Mouse (Mus musculus) hindbrain, embryonic 11.5 days (tissue): ENCODE results near the gene Prkag2. TPM values are rescaled to one million over a fixed set of nuclear protein-coding genes. Genes with fewer than 3 reads are reported as not detected.
A peak's percentile ranks its signal among the peaks of the same experiment; 100 is the strongest.

Source experiments
- ATAC-seq: fragments of 200-750 bp; cut with Nextera tagmentation; 2 replicates; pipeline ENCODE4 v1.8.0; 2017; ENCODE audit warnings: mild to moderate bottlenecking, moderate TSS enrichment, moderate library complexity; ENCODE audit not compliant: low FRiP score
- DNase-seq: peaks from one replicate; pipeline ENCODE4 v3.0.0-alpha.2; 2015; ENCODE audit warnings: low spot score
- H3K27ac ChIP-seq: fragments of 300-500 bp; sonication (generic); 2 replicates; pipeline ENCODE4 v1.5.1; 2014; ENCODE audit warnings: mild to moderate bottlenecking, low read depth, low read length
- H3K27me3 ChIP-seq: fragments of 300-500 bp; sonication (generic); 2 replicates; pipeline ENCODE4 v1.6.1; 2014; ENCODE audit warnings: mild to moderate bottlenecking, low read length, moderate library complexity, mixed read lengths; ENCODE audit not compliant: control insufficient read depth, insufficient read depth
- H3K36me3 ChIP-seq: fragments of 300-500 bp; sonication (generic); 2 replicates; pipeline ENCODE4 v1.6.1; 2014; ENCODE audit warnings: mild to moderate bottlenecking, low read length, moderate library complexity, mixed read lengths; ENCODE audit not compliant: control insufficient read depth, insufficient read depth
- H3K4me1 ChIP-seq: fragments of 300-500 bp; sonication (generic); replicated peaks from 2 replicates; pipeline ENCODE4 v1.6.1; 2014; ENCODE audit warnings: low read length, mixed read lengths; ENCODE audit not compliant: control insufficient read depth, insufficient read depth
- H3K4me2 ChIP-seq: fragments of 300-500 bp; sonication (generic); replicated peaks from 2 replicates; pipeline ENCODE4 v1.6.1; 2014; ENCODE audit warnings: mild to moderate bottlenecking, low read depth, low read length
- H3K4me3 ChIP-seq: fragments of 300-500 bp; sonication (generic); 2 replicates; pipeline ENCODE4 v1.5.1; 2014; ENCODE audit warnings: low read depth, low read length
- H3K9ac ChIP-seq: fragments of 300-500 bp; sonication (generic); 2 replicates; pipeline ENCODE4 v1.6.1; 2014; ENCODE audit warnings: low read depth, low read length
- H3K9me3 ChIP-seq: fragments of 300-500 bp; sonication (generic); 2 replicates; pipeline ENCODE4 v1.6.1; 2016; ENCODE audit warnings: low read length; ENCODE audit not compliant: control insufficient read depth
- WGBS: fragments of 180-500 bp; shearing (Covaris S2); extraction: QIAGEN DNeasy Blood & Tissue Kit; methylation state at CpG from one replicate; pipeline ENCODE4 v1.1.7; 2014; 5-methylcytosine and 5-hydroxymethylcytosine counted together
- polyA plus RNA-seq: library from polyadenylated mRNA; unstranded; fragments of >200 nt; fragmentation: Nextera tagmentation; extraction: Ambion mirVana; gene quantifications from 2 replicates; pipeline ENCODE4 v1.2.1, GENCODE M21; 2014

Gene Prkag2
- 56.7 and 57.3 TPM in 2 replicates for polyA plus RNA-seq

DNA sequence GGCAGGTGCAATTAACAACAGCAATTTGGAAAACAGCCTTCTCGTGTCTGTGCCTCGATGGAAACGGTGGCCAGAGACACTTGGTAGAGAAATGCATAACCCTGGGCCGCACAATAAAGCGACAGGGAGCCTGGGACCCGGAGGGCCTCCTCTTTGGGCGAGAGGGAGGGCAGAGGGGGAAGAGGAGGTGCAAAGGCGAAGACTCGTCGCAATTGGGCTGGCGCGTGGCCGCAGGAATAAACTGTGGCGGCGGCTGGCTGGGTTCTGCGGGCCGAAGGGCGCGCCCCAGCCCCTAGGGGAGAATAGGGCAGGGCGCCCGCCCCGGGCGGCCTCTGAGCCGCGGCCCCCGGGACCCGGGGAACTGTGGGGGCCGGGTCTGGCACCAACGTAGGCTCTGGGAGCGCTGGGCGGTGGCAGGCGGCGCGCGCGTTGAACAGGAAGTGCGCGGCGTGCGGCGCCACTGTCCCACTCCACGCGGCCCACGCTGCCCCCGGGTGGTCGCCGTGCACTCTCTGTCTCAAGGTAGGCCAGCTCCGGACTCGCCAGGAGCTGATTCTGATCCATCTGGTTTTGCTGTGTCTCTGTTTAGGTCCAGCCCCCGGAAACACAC, at the start of gene Prkag2:
Gene Prkag2, minus strand, starts transcription at position 127 of the 610 bp plus-strand sequence.
- no peaks in the 10 kb centered on the region for H3K36me3 ChIP-seq
- ATAC-seq = peak; percentile 49
- peak within 1 kb of the TSS; percentile 21 for H3K9ac ChIP-seq
- peaks cover 33% of the 10 kb centered on the region for H3K27me3 ChIP-seq
- H3K9me3 ChIP-seq = no peaks in the 10 kb centered on the region
- H3K27ac ChIP-seq = no peak within 1 kb of the TSS
- peak within 1 kb of the TSS; percentile 50 for H3K4me3 ChIP-seq
- peaks cover 2% of the 10 kb centered on the region for H3K4me1 ChIP-seq
- H3K4me2 ChIP-seq = peak within 1 kb of the TSS; percentile 97
- 0% methylated on average over 41 of the region's 50 CpGs for WGBS
- DNase-seq = no peak

DNA sequence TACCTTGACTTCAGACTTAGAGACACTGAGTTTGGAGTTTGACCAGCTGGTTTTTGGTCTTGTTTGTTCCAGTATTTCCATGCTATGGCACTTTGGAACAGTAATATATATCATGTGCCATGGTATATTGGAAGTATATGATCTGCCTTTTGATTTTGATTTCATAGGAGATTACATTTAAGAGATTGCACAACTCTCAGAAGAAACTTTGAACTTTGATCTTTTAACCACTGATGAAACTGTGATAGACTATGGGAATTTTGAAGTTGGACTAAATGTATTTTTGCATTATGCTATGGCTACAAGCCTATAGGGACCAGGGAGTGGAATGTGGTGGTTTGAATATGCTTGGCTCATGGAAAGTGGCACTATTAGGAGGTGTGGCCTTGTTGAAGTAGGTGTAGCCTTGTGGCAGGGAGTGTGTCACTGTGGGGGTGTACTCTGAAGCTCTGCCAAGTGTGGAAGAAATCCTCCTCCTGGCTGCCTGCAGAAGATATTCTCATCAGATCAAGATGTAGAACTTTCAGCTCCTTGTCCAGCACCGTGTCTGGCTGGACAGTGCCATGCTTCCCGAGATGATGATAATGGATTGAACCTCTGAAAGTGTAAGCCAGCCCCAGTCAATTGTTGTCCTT, 49.0 kb upstream of the Prkag2 start:
- H3K4me2 ChIP-seq = no peak overlapping the region
- no peak for DNase-seq
- 87% methylated on average over 2 of the region's 2 CpGs for WGBS
- no peak overlapping the region for H3K9ac ChIP-seq
- H3K4me3 ChIP-seq = no peak overlapping the region
- H3K4me1 ChIP-seq = no peaks in the 10 kb centered on the region
- H3K27me3 ChIP-seq = no peaks in the 10 kb centered on the region
- ATAC-seq = no peak
- H3K27ac ChIP-seq = no peak overlapping the region
- no peaks in the 10 kb centered on the region for H3K36me3 ChIP-seq
- no peaks in the 10 kb centered on the region for H3K9me3 ChIP-seq

DNA sequence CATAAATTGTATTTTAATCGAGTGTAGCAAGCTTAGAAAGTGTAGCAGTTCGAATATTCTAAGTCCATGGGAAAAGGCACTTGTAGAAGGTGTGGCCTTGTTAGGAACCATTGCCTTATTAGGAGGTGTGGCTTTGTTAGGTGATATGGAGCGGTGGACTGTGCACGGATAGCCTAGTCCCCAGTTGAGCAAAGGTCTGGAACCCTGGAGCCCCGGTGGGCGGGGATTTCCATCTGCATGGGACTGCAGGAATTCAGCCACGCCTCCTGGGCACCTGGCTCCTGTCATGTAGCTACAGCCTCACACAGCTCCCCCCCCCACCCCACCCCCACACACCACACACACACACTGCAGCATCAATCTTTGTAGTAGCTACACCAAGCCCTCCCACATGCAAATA, 46.3 kb upstream of the Prkag2 start:
- Histone ChIP-seq H3K9me3 (no peaks in the 10 kb centered on the region), H3K4me2 (no peak overlapping the region), H3K4me3 (no peak overlapping the region), H3K4me1 (no peaks in the 10 kb centered on the region), H3K27ac (no peak overlapping the region), H3K27me3 (no peaks in the 10 kb centered on the region), H3K36me3 (no peaks in the 10 kb centered on the region), H3K9ac (no peak overlapping the region)
- DNase-seq (no peak), ATAC-seq (no peak)
- 76% methylated on average over 7 of the region's 7 CpGs for WGBS

DNA sequence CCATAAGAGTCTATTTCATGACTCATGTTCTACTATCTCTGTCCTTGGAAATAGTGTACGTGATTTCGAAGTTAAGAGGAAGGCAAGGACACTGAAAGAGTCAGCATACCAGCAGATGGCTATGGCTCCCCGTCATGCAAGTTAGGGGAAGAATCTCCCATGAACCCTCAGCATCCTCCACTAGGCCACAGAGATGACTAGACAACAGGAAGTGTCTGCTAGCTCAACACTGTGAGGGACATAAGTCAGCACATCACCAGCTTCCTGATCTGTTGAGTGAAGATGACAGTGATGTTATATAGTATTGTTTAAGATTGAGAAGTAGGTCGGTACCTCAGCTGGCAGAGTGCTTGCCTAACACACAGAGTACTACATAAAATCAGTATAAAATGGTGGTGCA, 27.4 kb upstream of the Prkag2 start:
- WGBS = 93% methylated on average over 4 of the region's 4 CpGs

DNA sequence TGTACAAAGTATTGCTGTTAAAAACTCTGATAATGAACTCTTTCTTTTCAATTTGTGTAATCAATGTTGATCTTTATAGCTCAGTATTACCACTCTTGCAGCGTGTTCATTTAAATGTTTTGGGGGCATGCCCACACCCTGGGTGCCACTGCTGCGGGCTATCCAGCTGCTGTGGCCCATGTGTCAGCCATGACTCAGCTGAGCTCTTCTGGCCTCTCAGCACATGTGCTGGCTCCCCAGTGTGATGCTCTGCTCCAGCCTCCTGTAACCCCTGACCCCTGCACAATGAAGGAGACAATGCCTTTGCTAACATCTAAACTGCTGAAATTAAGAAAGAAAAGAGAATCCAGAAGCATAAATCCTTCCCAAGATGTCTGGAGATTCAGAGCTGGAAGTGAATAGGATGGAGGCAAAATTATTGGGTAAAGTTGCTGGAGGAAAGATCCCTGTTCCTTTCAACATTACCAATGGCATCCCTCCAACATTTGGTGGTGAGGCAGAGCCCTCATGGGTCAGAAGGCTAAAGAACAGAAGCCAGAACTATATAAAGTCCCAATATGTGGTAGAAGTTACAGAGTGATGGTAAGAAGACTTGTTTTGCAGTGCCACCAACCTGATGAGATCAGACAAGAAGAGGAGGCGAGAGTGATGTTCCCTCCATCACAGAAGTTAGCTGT, 25.6 kb upstream of the Prkag2 start:
- DNase-seq (no peak), ATAC-seq (no peak)
- WGBS = 74% methylated on average over 3 of the region's 3 CpGs
- no peak overlapping the region for H3K9ac ChIP-seq
- H3K27me3 ChIP-seq = no peaks in the 10 kb centered on the region
- H3K4me2 ChIP-seq = no peak overlapping the region
- H3K4me3 ChIP-seq = no peak overlapping the region
- H3K4me1 ChIP-seq = no peaks in the 10 kb centered on the region
- no peak overlapping the region for H3K27ac ChIP-seq
- H3K36me3 ChIP-seq = no peaks in the 10 kb centered on the region
- H3K9me3 ChIP-seq = no peaks in the 10 kb centered on the region

More for the DNA sequence above, 27.4 kb upstream of the Prkag2 start:
- Histone ChIP-seq H3K27ac (no peak overlapping the region), H3K27me3 (no peaks in the 10 kb centered on the region), H3K4me2 (no peak overlapping the region), H3K4me3 (no peak overlapping the region), H3K4me1 (no peaks in the 10 kb centered on the region), H3K9ac (no peak overlapping the region), H3K36me3 (no peaks in the 10 kb centered on the region), H3K9me3 (no peaks in the 10 kb centered on the region)
- DNase-seq (no peak), ATAC-seq (no peak)

DNA sequence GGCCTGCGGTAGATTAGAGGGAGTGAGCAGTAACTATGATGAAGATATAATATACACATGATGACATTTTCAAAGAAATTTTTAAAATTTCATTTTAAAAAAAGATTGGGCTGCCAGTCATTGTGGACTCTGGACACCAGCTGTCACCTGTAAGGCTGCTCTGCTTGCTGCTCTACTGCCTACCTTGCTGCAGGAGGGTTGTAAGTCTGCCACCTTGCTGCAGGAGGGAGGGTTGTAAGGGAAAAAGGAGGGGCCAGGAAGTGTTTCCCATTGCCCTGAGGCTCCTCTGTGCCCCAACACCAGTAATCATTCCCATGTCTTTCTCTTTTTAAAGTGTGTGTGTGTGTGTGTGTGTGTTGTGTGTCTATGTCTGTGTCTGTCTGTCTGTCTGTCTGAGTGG, 22.1 kb upstream of the Prkag2 start:
- ATAC-seq (no peak), DNase-seq (no peak)
- no peaks in the 10 kb centered on the region for H3K36me3 ChIP-seq
- H3K27me3 ChIP-seq = no peaks in the 10 kb centered on the region
- H3K27ac ChIP-seq = no peak overlapping the region
- no peaks in the 10 kb centered on the region for H3K9me3 ChIP-seq
- no peak overlapping the region for H3K4me3 ChIP-seq
- H3K4me1 ChIP-seq = no peaks in the 10 kb centered on the region
- 91% methylated on average over 1 of the region's 1 CpGs for WGBS
- H3K4me2 ChIP-seq = no peak overlapping the region
- H3K9ac ChIP-seq = no peak overlapping the region

DNA sequence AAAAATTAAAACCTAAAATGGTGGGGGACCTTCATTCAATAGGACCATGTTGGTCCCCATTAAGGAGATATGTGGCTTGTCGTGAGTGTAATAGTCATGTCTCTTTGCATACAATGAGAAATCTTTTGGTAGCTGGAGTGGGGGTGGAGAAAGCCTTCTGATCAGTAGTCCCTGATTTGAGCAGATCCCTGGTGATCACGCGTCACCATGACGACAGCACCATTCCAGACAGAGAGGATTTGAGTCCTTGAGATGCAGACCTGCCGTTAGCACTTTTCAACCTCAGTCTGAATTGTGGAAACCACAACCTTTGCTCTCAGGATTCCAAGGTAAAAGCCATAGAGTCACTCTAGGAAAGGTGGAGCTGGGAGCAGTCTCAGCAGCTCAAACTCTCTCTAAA, 18.7 kb upstream of the Prkag2 start:
- H3K9ac ChIP-seq = no peak overlapping the region
- DNase-seq (no peak), ATAC-seq (no peak)
- no peaks in the 10 kb centered on the region for H3K36me3 ChIP-seq
- H3K9me3 ChIP-seq = no peaks in the 10 kb centered on the region
- WGBS = 87% methylated on average over 5 of the region's 5 CpGs
- H3K27ac ChIP-seq = no peak overlapping the region
- no peaks in the 10 kb centered on the region for H3K27me3 ChIP-seq
- no peak overlapping the region for H3K4me3 ChIP-seq
- no peak overlapping the region for H3K4me2 ChIP-seq
- no peaks in the 10 kb centered on the region for H3K4me1 ChIP-seq

DNA sequence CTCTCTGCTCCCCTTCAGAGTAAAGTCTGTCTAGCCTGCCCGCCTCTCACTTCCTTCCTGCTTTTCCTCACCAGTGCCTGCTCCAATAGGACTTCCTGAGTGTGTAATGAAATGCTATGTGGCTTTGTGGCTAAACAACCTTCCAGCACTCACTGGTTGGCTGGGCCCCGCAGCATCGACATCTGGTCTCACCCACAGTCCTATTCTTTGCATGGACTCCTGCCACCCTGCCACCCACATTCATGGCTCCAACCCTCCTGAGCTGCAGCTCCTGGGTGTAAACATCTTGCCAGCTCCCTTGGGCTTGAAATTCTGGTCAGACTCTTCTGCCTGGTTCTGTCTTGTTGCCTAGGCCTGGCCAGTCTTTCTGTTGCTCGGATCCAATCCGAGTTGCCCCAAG, 15.6 kb upstream of the Prkag2 start:
- no peak for ATAC-seq
- Histone ChIP-seq H3K4me1 (no peaks in the 10 kb centered on the region), H3K4me2 (no peak overlapping the region), H3K9ac (no peak overlapping the region), H3K27ac (no peak overlapping the region), H3K4me3 (no peak overlapping the region), H3K36me3 (no peaks in the 10 kb centered on the region), H3K9me3 (no peaks in the 10 kb centered on the region), H3K27me3 (no peaks in the 10 kb centered on the region)
- no peak for DNase-seq
- WGBS = 83% methylated on average over 5 of the region's 5 CpGs

DNA sequence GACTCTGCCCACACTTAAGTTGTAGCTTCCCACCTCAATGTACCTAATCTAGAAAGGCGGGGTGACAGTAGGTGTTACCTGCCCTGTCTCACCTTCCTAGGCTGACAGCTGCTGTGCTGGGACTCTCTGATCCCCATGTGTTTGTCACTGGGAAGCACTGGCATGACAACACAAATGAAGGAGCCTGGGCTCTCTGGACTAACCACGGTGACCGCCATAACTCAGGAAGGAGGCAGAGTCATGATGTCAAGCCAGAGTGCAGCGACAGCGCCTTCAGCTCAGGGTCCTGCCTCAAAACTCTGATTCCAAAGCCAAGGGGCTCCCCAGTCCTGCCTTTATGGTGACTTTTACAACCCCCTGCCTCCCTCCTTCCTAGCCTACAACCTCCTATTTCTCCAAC, 14.8 kb upstream of the Prkag2 start:
- H3K27ac ChIP-seq = no peak overlapping the region
- H3K9ac ChIP-seq = no peak overlapping the region
- DNase-seq (no peak), ATAC-seq (no peak)
- H3K36me3 ChIP-seq = no peaks in the 10 kb centered on the region
- WGBS = 81% methylated on average over 5 of the region's 5 CpGs
- H3K27me3 ChIP-seq = no peaks in the 10 kb centered on the region
- no peaks in the 10 kb centered on the region for H3K4me1 ChIP-seq
- no peak overlapping the region for H3K4me2 ChIP-seq
- no peaks in the 10 kb centered on the region for H3K9me3 ChIP-seq
- no peak overlapping the region for H3K4me3 ChIP-seq
